Mouse (Mus musculus): ENCODE measurements around the gene Olfr206. TPM values are rescaled to one million over a fixed set of nuclear protein-coding genes. Genes with fewer than 3 reads are reported as not detected.

Gene Olfr206
- not detected in 2 replicates for polyA plus RNA-seq (2012; rRNA removed)

GRCm38 (mm10) chr16:59349146-59349545 is at the start of gene Olfr206:
TSS of gene Olfr206 (minus strand) at chr16:59349246.

GRCm38 (mm10) chr16:59363893-59364292 is 14.8 kb upstream of the Olfr206 start, which contains the start of gene Olfr209:
TSS of gene Olfr209 (minus strand) at chr16:59363993.

GRCm38 (mm10) chr16:59331038-59331437 is 18.0 kb downstream of the Olfr206 start, which contains the start of gene Olfr205:
TSS of gene Olfr205 (minus strand) at chr16:59331138.

DNA sequence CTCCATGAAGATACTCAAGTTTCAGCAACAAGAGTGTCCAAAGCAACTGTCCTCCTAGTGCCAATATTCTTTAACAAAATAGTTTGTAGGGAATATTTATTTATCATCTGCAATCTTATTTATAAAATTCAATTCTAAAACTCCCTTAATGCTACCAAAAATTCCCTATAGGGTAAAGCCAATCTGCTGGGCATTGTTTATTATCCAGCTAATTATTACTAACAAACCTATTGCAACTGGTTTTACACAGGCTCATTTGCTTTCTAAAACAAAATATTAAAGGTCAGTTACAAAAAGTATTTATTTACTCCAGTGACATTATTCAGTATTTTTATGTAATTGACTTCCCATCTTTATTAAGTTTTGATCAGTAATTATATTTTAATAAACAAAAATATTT is 30.9 kb downstream of the Olfr206 start, which contains the start of gene Olfr204:
TSS of gene Olfr204 (minus strand) at position 101 of the 400 bp plus-strand sequence.

DNA sequence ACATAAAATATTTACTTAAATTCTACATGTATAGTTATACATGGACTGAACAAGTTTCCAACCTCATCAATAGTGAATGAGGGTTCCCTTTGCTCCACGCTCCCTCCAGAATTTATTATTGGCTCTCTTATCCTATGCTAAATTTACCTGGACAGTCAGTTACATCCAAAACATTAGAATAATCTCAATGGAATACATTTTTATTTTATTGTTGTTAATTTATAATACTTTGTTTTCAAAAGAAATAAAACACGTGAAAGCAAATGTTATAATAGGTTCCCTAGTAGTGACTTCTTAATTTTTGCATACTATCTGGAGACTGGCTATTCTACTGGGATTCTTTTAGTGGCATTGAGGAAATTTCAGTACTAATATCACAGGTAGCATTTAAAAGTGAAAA is 50.5 kb downstream of the Olfr206 start, which contains the start of gene Olfr203:
TSS of gene Olfr203 (plus strand) at position 301 of the 400 bp plus-strand sequence.

Other genes with a start within 250 kb of the Olfr206 start
- not detected in 2 replicates for gene Olfr193, start 237.4 kb downstream of the Olfr206 start, polyA plus RNA-seq (2012; rRNA removed)
- not detected in 2 replicates for gene Olfr194, start 228.2 kb downstream of the Olfr206 start, polyA plus RNA-seq (2012; rRNA removed)
- not detected in 2 replicates for gene Olfr195, start 202.2 kb downstream of the Olfr206 start, polyA plus RNA-seq (2012; rRNA removed)
- not detected in 2 replicates for gene Olfr196, start 178.8 kb downstream of the Olfr206 start, polyA plus RNA-seq (2012; rRNA removed)
- not detected in 2 replicates for gene Olfr198, start 145.7 kb downstream of the Olfr206 start, polyA plus RNA-seq (2012; rRNA removed)
- not detected in 2 replicates for gene Olfr199, start 129.5 kb downstream of the Olfr206 start, polyA plus RNA-seq (2012; rRNA removed)
- gene Olfr201, start 76.6 kb downstream of the Olfr206 start, polyA plus RNA-seq (2012; rRNA removed): not detected in 2 replicates
- not detected in 2 replicates for gene Olfr202, start 62.5 kb downstream of the Olfr206 start, polyA plus RNA-seq (2012; rRNA removed)
- not detected in 2 replicates for gene Olfr203, start 50.4 kb downstream of the Olfr206 start, polyA plus RNA-seq (2012; rRNA removed)
- gene Olfr204, start 31.0 kb downstream of the Olfr206 start, polyA plus RNA-seq (2012; rRNA removed): not detected in 2 replicates
- not detected in 2 replicates for gene Olfr205, start 18.1 kb downstream of the Olfr206 start, polyA plus RNA-seq (2012; rRNA removed)
- gene Olfr209, start 14.7 kb upstream of the Olfr206 start, polyA plus RNA-seq (2012; rRNA removed): not detected in 2 replicates
- gene Gabrr3, start 58.1 kb upstream of the Olfr206 start, polyA plus RNA-seq (2012; rRNA removed): 0.09 and 0.10 TPM in 2 replicates
- 7.8 and 9.7 TPM in 2 replicates for gene Riox2, start 122.5 kb upstream of the Olfr206 start, polyA plus RNA-seq (2012; rRNA removed)